Mouse (Mus musculus) thymus, adult 2 months (tissue): ENCODE data around the gene Cdkl2.

Experiments used
- CTCF ChIP-seq: fragments of 200-500 bp; IDR thresholded peaks from 2 replicates; pipeline ENCODE4 v1.5.1; 2012; ENCODE audit warnings: mild to moderate bottlenecking, control low read depth, low read length, moderate library complexity, borderline replicate concordance; ENCODE audit not compliant: control insufficient read depth, poor library complexity, insufficient read depth; ENCODE audit errors: extremely low read depth
- POLR2A ChIP-seq: fragments of 200-500 bp; IDR thresholded peaks from 2 replicates; pipeline ENCODE4 v1.6.1; 2012; ENCODE audit warnings: mild to moderate bottlenecking, low read length, control low read depth, moderate library complexity; ENCODE audit not compliant: control insufficient read depth, poor library complexity, insufficient read depth; ENCODE audit errors: extremely low read depth

DNA sequence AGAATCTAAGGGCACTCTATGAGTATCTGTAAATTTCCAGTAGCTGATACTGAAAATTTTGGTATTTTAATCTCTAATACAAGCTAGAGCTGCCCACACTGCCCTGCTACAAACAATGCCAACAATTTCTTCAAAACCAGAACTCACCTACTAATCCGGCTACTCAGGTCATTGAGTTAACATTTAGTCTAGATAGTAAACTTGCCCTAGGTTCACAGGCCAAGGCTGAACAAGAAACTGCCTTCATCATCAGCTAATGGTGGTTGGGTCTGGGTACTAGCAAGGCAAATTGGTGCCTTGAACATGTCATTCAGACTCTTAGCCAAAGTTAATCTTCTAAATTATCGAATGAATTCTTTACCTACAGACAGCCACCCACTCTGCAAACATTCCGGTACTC is 37.6 kb upstream of the Cdkl2 start:
- no peak for TF ChIP-seq CTCF
- TF ChIP-seq POLR2A: no peak
